Mouse (Mus musculus) liver, embryonic 15.5 days (tissue): Measurements from ENCODE around the gene Tor1b. TPM values are rescaled to one million over a fixed set of nuclear protein-coding genes. Genes with fewer than 3 reads are reported as not detected.
"Not testable (repeated sequence)": the region's sequence is repeated elsewhere in the genome, so short reads cannot be mapped to it uniquely, and the experiment has no call there.

Experiments used
- ATAC-seq: fragments of 200-750 bp; cut with Nextera tagmentation; 2 replicates; pipeline ENCODE4 v1.8.0; 2017; ENCODE audit warnings: moderate number of reproducible peaks, mild to moderate bottlenecking, moderate library complexity; ENCODE audit not compliant: insufficient read depth
- H3K27ac ChIP-seq: fragments of 300-500 bp; sonication (generic); replicated peaks from 2 replicates; pipeline ENCODE4 v1.5.1; 2015; ENCODE audit warnings: mild to moderate bottlenecking, inconsistent platforms
- H3K27me3 ChIP-seq: fragments of 300-500 bp; sonication (generic); 2 replicates; pipeline ENCODE4 v1.6.1; 2015; ENCODE audit warnings: mild to moderate bottlenecking, inconsistent platforms
- H3K36me3 ChIP-seq: fragments of 300-500 bp; sonication (generic); replicated peaks from 2 replicates; pipeline ENCODE4 v1.6.1; 2015; ENCODE audit warnings: moderate library complexity, mild to moderate bottlenecking, inconsistent platforms
- H3K4me1 ChIP-seq: fragments of 300-500 bp; sonication (generic); replicated peaks from 2 replicates; pipeline ENCODE4 v1.6.1; 2015; ENCODE audit warnings: inconsistent platforms
- H3K4me2 ChIP-seq: fragments of 300-500 bp; sonication (generic); 2 replicates; pipeline ENCODE4 v1.6.1; 2015; ENCODE audit warnings: moderate library complexity, mild to moderate bottlenecking, inconsistent platforms
- H3K4me3 ChIP-seq: fragments of 300-500 bp; sonication (generic); replicated peaks from 2 replicates; pipeline ENCODE4 v1.5.1; 2015; ENCODE audit warnings: mild to moderate bottlenecking, inconsistent platforms
- H3K9ac ChIP-seq: fragments of 300-500 bp; sonication (generic); 2 replicates; pipeline ENCODE4 v1.6.1; 2015; ENCODE audit warnings: moderate library complexity, mild to moderate bottlenecking, inconsistent platforms
- H3K9me3 ChIP-seq: fragments of 300-500 bp; sonication (generic); replicated peaks from 2 replicates; pipeline ENCODE4 v1.6.1; 2016; ENCODE audit warnings: inconsistent platforms
- WGBS: fragments of 180-500 bp; shearing (Covaris S2); methylation state at CpG from one replicate; pipeline ENCODE4 v1.1.7; 2015; ENCODE audit warnings: mixed read lengths; ENCODE audit not compliant: insufficient replicate concordance; 5-methylcytosine and 5-hydroxymethylcytosine counted together
- polyA plus RNA-seq: library from polyadenylated mRNA; unstranded; fragments of >200 nt; fragmentation: Nextera tagmentation; extraction: Ambion mirVana; gene quantifications from 2 replicates; pipeline ENCODE4 v1.2.1, GENCODE M21; 2015

Tor1b gene
- polyA plus RNA-seq, result 14.6 and 16.1 TPM in 2 replicates

DNA sequence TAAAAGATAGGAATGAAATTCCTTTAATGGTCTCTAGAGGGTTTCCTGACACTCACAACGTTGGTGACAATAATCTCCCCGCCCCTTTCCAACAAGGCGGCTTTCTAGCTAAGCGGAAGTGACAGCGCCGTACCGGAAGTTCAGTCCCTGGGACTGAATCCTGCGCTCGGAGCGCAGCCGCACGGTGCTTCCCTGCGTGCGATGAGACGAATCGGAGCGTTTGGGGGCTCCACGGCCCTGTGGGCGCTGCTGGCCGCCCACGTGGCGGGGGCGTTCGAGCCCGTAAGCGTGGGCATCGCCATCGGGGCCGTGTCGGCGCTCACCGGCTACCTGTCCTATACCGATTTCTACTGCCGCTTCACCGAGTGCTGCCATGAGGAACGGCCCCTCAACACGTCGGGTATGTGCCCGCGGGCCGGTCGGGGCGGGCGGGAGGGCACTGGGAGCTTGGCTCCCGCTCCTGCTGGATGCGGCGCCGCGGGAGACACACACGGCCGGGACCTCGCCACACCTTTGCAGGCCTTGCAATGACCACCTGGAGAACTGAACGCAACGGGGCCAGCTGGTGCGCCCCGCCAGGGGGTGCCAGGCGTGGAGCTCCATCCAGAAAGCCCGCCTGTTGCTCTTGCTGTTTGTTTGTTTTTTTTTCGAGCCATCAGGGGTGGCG lies at the start of gene Tor1b:
Gene Tor1b, plus strand, starts transcription at position 136 of the 667 bp plus-strand sequence.
- Histone ChIP-seq H3K4me1 (peaks cover 43% of the 10 kb centered on the region), H3K9ac (peak within 1 kb of the TSS; percentile 89), H3K4me2 (peak within 1 kb of the TSS; percentile 87), H3K27me3 (no peaks in the 10 kb centered on the region), H3K9me3 (no peaks in the 10 kb centered on the region), H3K36me3 (peaks cover 31% of the 10 kb centered on the region), H3K27ac (peak within 1 kb of the TSS; percentile 91), H3K4me3 (peak within 1 kb of the TSS; percentile 89)
- ATAC-seq, result peak; percentile 77
- WGBS, result under 1% methylated on average over 60 of the region's 60 CpGs

DNA sequence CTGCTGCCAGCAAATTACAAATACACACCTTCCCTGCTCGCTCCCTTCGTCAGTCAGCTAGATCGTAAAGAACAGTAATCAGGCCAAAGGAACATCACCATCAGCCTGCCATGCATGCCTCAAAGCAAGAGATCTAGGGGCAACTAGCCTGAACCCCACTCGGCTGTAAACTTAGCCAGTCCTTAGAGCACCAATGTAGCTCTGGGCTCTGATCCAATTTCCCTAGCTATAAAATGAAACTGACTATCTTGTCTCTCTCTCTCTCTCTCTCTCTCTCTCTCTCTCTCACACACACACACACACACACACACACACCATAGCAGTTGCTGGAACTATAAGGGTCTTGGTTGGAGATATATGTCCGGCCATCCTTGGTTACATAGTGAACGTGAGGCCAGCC lies 48.5 kb upstream of the Tor1b start:
- Histone ChIP-seq H3K27me3 (peaks cover 34% of the 10 kb centered on the region), H3K9ac (no peak overlapping the region), H3K9me3 (no peaks in the 10 kb centered on the region), H3K4me1 (peaks cover 7% of the 10 kb centered on the region; the same call in 1 of the 2 replicates), H3K4me2 (no peak overlapping the region), H3K27ac (no peak overlapping the region), H3K4me3 (no peak overlapping the region), H3K36me3 (no peaks in the 10 kb centered on the region)
- ATAC-seq, result no peak
- 64% methylated on average over 6 of the region's 6 CpGs for WGBS

DNA sequence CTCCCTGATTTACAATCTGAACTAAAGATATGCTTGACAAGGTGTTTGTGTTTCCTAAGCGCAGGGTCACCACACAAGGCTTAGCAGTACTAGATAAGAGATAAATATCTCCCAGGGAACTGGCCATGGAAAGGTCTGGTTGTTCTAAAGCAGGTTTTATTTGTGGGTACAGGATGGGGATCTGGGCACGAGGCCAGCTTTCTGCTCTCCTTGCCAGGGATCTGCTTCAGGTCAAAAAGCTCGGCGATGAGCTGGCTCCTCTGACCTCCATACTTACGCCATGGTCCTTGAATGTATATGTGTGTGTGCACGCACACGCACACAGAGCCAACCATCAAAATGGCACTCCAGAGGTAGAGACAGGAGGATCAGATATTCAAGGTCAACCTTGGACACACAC lies 47.8 kb upstream of the Tor1b start:
- peaks cover 34% of the 10 kb centered on the region for H3K27me3 ChIP-seq
- no peak overlapping the region for H3K4me3 ChIP-seq
- peaks cover 7% of the 10 kb centered on the region; the same call in 1 of the 2 replicates for H3K4me1 ChIP-seq
- no peak overlapping the region for H3K9ac ChIP-seq
- H3K27ac ChIP-seq, result no peak overlapping the region
- no peaks in the 10 kb centered on the region for H3K9me3 ChIP-seq
- 70% methylated on average over 7 of the region's 7 CpGs for WGBS
- H3K4me2 ChIP-seq, result no peak overlapping the region
- no peaks in the 10 kb centered on the region for H3K36me3 ChIP-seq
- ATAC-seq, result no peak

GRCm38 (mm10) chr2:30905906-30906305 lies 46.9 kb upstream of the Tor1b start:
- Histone ChIP-seq H3K9ac (no peak overlapping the region), H3K36me3 (no peaks in the 10 kb centered on the region), H3K4me1 (peaks cover 7% of the 10 kb centered on the region; the same call in 1 of the 2 replicates), H3K4me2 (no peak overlapping the region), H3K27me3 (peaks cover 32% of the 10 kb centered on the region), H3K9me3 (no peaks in the 10 kb centered on the region), H3K27ac (no peak overlapping the region), H3K4me3 (no peak overlapping the region)
- no peak for ATAC-seq
- 78% methylated on average over 8 of the region's 8 CpGs for WGBS

GRCm38 (mm10) chr2:30906641-30907040 lies 46.1 kb upstream of the Tor1b start:
- no peak overlapping the region for H3K4me2 ChIP-seq
- no peak overlapping the region for H3K9ac ChIP-seq
- H3K36me3 ChIP-seq, result no peaks in the 10 kb centered on the region
- H3K4me3 ChIP-seq, result no peak overlapping the region
- no peak for ATAC-seq
- no peaks in the 10 kb centered on the region for H3K9me3 ChIP-seq
- peaks cover 25% of the 10 kb centered on the region for H3K27me3 ChIP-seq
- 57% methylated on average over 4 of the region's 4 CpGs for WGBS
- H3K4me1 ChIP-seq, result peaks cover 7% of the 10 kb centered on the region; the same call in 1 of the 2 replicates
- no peak overlapping the region for H3K27ac ChIP-seq

DNA sequence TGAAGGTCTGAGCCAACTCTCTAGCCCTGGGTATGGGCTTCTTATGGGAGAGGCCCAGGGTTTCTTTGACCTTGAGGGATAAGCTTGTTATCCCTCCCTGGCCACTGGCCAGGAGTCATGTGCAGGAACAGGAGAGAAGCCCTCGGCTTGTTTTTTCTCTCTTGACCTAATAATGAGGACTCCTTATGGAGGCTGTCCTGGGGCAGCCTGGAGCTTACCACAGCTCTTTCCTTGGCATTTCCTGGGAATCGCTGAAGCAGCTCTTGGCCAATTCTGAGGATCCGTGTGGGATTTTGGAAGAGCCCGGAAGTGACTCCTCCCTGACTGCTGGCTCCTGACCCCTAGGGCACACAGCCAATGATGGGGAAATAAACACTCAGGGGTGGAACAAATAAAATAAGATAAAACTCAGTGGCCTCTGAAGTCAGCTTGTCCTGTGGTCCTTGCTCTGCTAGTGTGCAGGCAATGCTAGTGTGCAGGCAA lies 40.4 kb upstream of the Tor1b start:
- Histone ChIP-seq H3K36me3 (no peaks in the 10 kb centered on the region), H3K4me2 (no peak overlapping the region), H3K4me1 (no peaks in the 10 kb centered on the region), H3K9ac (no peak overlapping the region), H3K4me3 (no peak overlapping the region), H3K27me3 (no peaks in the 10 kb centered on the region), H3K9me3 (no peaks in the 10 kb centered on the region), H3K27ac (no peak overlapping the region)
- no peak for ATAC-seq
- WGBS, result 43% methylated on average over 4 of the region's 4 CpGs

- no peak for ATAC-seq
- Histone ChIP-seq H3K4me1 (no peaks in the 10 kb centered on the region), H3K4me3 (no peak overlapping the region), H3K9ac (no peak overlapping the region), H3K27me3 (no peaks in the 10 kb centered on the region), H3K36me3 (no peaks in the 10 kb centered on the region), H3K9me3 (no peaks in the 10 kb centered on the region), H3K27ac (no peak overlapping the region), H3K4me2 (no peak overlapping the region)
- 60% methylated on average over 8 of the region's 8 CpGs for WGBS
Observed at GRCm38 (mm10) chr2:30913022-30913421, 39.7 kb upstream of the Tor1b start.

DNA sequence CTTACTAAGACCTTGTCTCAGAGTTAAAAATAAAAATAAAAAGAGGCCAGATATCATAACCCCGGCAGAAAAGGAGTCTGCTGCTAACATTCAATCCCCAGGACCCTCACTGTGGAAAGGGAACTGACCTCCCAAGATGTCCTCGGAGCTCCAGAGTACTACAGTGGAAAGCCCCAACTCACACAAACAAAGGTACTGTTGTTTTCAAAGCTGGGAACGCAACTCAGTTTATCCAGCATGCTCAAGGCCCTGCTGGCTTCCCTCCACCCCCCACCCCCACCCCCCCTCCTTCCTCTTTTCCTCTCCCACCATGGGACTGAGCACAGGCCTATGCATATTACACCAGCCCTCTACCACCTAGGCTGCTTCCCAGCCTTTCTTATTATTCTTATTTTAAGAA lies 37.9 kb upstream of the Tor1b start:
- H3K4me2 ChIP-seq, result no peak overlapping the region
- H3K9ac ChIP-seq, result no peak overlapping the region
- no peaks in the 10 kb centered on the region for H3K9me3 ChIP-seq
- H3K27me3 ChIP-seq, result no peaks in the 10 kb centered on the region
- WGBS, result 51% methylated on average over 3 of the region's 3 CpGs
- no peak overlapping the region for H3K27ac ChIP-seq
- no peaks in the 10 kb centered on the region for H3K36me3 ChIP-seq
- ATAC-seq, result no peak
- no peak overlapping the region for H3K4me3 ChIP-seq
- H3K4me1 ChIP-seq, result no peaks in the 10 kb centered on the region

- H3K9me3 ChIP-seq, result no peaks in the 10 kb centered on the region
- no peak overlapping the region for H3K4me3 ChIP-seq
- no peak for ATAC-seq
- no peak overlapping the region for H3K9ac ChIP-seq
- H3K36me3 ChIP-seq, result no peaks in the 10 kb centered on the region
- H3K4me2 ChIP-seq, result no peak overlapping the region
- no peaks in the 10 kb centered on the region for H3K4me1 ChIP-seq
- no peaks in the 10 kb centered on the region for H3K27me3 ChIP-seq
- no peak overlapping the region for H3K27ac ChIP-seq
- WGBS, result 62% methylated on average over 5 of the region's 5 CpGs
Observed at GRCm38 (mm10) chr2:30915376-30915775, 37.4 kb upstream of the Tor1b start.

DNA sequence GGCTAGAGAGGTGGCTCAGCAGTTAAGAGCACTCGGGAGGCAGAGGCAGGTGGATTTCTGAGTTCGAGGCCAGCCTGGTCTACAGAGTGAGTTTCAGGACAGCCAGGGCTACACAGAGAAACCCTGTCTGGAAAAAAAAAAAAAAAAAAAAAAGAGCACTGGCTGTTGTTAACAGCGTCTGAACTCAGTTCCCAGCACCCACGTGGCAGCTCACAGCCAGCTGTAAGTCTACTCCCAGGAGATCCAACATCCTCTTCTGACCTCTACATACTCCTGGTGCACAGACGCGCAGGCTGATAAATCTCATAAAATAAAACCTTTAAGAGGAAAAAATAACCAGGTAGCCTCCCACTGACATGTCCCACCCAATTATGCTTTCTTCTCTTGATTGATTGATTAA lies 36.8 kb upstream of the Tor1b start:
- 68% methylated on average over 6 of the region's 6 CpGs for WGBS
- not testable (repeated sequence) for H3K27me3 ChIP-seq, ATAC-seq, H3K4me3 ChIP-seq, H3K9ac ChIP-seq, H3K27ac ChIP-seq, H3K4me2 ChIP-seq, H3K9me3 ChIP-seq, H3K4me1 ChIP-seq, H3K36me3 ChIP-seq

- H3K27ac ChIP-seq, result no peak overlapping the region
- H3K4me1 ChIP-seq, result no peaks in the 10 kb centered on the region
- no peaks in the 10 kb centered on the region for H3K9me3 ChIP-seq
- no peak overlapping the region for H3K4me2 ChIP-seq
- ATAC-seq, result no peak
- 72% methylated on average over 7 of the region's 7 CpGs for WGBS
- H3K27me3 ChIP-seq, result no peaks in the 10 kb centered on the region
- no peak overlapping the region for H3K4me3 ChIP-seq
- H3K9ac ChIP-seq, result no peak overlapping the region
- H3K36me3 ChIP-seq, result no peaks in the 10 kb centered on the region
Observed at GRCm38 (mm10) chr2:30917649-30918048, 35.1 kb upstream of the Tor1b start.

DNA sequence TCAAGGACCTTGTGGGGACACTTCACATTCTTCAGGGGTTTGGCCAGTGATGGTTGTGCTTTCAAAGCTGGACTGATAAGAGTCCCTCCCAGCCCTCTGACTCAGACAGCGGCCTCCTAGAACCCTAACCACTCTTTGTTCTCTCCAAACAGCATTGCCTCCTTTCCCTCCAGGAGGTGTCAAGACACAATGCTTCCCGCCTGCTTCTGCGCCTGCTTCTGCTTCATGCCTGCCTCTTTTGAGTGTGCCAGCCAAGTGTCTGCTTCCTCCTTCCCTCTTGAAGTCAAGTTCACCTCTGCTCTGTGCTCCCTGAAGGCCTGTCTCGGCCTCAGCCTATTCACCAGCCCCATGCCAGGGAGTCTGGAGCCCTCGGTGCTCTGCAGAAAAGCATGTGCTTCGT lies 34.6 kb upstream of the Tor1b start:
- Histone ChIP-seq H3K9ac (no peak overlapping the region), H3K4me3 (no peak overlapping the region), H3K36me3 (no peaks in the 10 kb centered on the region), H3K9me3 (no peaks in the 10 kb centered on the region), H3K27ac (no peak overlapping the region), H3K27me3 (no peaks in the 10 kb centered on the region), H3K4me1 (no peaks in the 10 kb centered on the region), H3K4me2 (no peak overlapping the region)
- WGBS, result 51% methylated on average over 6 of the region's 6 CpGs
- ATAC-seq, result no peak
